Mouse (Mus musculus): ENCODE data around the gene Smyd1. TPM values are rescaled to one million over a fixed set of nuclear protein-coding genes. Genes with fewer than 3 reads are reported as not detected.
A peak's percentile ranks its signal among the peaks of the same experiment; 100 is the strongest.

Gene Smyd1
- total RNA-seq, 2 experiments from 2014 or later: 0.96 to 2.4 TPM

DNA sequence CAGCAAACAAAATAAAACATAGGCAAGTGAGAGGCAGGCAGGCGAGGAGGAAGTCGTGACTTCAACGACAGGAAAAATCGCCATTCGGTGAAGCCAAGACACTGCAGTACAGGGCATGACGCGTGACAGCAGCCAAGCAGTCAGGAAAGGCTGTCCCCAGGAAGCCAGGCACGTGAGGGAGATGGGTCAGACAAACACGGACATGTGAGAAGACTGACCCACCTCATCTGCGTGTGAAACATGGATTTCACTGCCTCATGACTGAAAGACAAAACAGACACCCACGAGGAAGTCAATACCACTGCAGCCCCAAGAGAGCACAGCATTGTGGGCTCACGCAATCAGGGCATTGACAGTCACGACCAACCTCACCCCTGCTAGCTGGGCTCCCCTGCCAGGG is 86.9 kb downstream of the Smyd1 start:
- intact Hi-C loops (cut with DNase I): no loop called here
- DNase-seq (ENCODE audit: low spot score in 2 of 2): no peak

DNA sequence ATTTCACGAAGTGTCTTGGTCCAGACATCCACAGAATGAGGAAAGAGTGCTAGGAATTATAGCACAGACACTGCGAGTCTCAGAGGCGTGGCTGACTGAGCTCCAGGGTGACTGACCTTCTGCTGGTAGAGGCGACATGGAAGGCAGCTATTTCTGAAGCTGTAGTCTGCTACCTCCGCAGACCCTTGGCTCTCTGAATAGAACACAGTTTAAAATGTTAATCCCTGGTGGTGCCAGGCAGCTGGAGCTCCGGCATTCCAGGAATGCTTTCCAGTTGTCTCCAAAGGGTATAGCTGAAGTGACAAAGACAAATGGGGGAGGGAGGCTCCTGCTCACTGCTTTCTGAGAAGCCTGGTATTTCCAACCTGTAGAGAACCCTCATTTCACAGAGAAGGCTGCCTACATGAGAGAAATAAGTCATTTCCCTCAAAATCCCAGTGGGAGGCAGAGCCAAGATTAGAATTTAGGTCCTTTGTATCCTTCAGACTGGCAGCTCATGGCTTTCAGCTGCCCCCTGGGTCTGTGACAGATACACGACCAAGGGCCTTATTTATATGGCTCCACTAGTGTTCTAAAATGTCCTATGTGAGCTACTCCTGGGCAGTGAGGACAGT is 94.8 kb downstream of the Smyd1 start:
- peak in 1 of 2 experiments; percentile 3 for DNase-seq (ENCODE audit: low spot score in 2 of 2)
- intact Hi-C loops (cut with DNase I): no loop called here

DNA sequence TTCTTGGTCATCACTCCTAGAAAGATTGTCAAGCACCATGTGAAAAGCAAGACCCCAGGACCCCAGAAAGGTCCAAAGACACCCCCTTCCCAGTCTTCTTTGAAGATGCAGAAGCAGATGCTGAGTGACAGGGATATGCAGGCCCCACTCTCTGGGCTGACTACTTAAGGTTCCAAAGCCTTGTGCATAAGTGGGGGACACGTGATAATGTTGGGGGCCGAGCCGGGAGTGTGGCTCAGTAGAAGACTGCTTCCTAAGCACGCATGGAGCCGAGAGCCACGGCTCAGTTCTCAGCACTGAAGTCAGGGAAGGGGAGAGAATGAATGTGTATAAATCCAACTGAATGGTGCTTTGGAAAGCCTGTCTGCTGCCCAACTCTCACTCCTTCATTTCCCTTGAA is 95.5 kb downstream of the Smyd1 start:
- no peak for DNase-seq (ENCODE audit: low spot score in 2 of 2)
- intact Hi-C loops (cut with DNase I): no loop called here

DNA sequence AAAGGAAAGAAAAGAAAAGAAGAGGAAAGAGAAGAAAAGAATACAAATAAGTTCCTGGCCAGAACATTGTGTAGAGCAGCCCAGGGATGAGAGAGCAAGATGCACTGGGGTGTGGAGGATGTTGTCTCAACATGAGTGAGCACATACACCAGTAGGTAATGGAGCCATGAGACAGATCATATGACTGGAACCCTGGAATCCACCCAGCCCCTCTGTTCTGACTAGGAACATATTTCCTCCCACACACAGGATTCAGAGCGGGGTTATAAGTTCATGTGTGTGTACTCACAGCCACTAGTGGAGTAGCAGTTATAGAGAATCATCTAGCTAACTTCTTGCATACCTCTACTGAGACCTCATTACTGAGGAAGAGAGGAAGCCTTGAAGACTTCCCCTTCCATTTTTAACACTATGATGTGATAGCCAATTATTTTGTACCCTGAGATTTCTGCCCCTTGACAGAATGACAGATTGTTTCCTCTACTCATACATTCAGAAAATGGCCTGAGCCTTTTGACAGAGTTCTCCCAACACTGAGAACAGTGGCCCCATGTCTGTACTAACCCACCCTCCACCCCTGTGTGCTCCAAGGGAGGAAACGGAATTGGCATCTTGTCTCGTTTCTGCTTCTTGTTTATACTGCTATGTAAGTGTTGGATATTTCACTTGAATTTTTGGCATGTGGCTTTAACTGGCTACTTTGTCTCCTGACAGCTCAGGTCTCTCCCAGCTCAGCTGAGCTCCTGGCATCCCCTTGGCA is 97.7 kb downstream of the Smyd1 start:
- intact Hi-C loops (cut with DNase I): no loop called here
- no peak for DNase-seq (ENCODE audit: low spot score in 2 of 2)

DNA sequence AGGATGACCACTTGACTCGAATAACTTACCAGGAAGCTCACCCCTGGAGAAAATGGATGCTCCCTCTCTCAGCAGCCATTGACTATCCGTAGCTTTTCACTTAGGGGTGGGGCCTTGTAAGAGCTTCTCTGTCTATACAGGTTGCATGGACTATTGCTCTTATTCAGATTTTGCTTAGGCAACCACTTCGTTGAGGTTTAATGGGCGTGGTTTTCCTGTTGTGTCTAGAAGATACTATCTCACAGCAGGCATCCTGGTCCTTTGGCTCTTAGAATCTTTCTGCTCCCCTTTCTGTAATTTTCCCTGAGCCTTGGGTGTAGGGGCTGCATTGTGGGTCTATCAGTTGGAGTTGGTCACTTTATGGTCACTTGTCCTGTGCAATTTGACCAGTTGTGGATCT is 100.5 kb downstream of the Smyd1 start:
- intact Hi-C loops (cut with DNase I): no loop called here
- no peak for DNase-seq (ENCODE audit: low spot score in 2 of 2)

DNA sequence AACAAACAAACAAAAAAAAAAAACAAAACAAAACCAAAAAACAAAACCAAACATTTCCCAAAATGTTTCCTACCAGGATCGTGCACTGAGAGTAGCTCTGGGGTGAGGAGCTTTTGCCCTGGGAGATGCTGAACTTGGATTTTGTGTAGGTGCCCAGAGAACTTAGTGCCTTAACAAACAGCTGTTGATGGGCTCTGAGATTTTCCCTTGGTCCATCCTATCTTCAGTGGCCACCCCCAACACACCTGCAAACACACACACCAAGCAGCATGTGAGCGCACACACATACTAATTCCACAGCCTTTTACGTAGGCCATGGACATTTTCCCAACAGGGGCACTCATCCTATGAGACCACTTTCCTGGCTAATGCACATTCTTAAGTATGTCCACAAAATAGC is 109.6 kb downstream of the Smyd1 start:
- DNase-seq (ENCODE audit: low spot score in 2 of 2): no peak
- intact Hi-C loops (cut with DNase I): no loop called here

DNA sequence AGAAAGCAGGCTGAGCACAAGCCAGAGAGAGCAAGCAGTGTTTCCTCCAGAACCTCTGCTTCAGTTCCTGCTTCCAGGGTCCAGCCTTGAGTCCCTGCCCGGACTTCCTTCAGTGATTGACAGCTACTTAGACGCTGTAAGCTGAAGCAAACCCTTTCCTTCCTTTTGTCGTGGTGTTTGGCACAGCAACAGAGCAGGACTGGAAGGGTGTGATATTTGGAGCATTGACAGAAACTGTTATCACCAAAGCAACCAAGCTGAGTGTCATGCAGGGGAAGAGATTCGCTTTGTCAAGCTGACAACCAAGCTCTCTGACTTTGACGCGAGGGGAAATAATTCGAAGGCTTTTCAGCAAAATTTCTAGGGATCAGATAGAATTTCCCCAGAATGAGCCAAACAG is 110.1 kb downstream of the Smyd1 start:
- DNase-seq (ENCODE audit: low spot score in 2 of 2): no peak
- intact Hi-C loops (cut with DNase I): no loop called here

DNA sequence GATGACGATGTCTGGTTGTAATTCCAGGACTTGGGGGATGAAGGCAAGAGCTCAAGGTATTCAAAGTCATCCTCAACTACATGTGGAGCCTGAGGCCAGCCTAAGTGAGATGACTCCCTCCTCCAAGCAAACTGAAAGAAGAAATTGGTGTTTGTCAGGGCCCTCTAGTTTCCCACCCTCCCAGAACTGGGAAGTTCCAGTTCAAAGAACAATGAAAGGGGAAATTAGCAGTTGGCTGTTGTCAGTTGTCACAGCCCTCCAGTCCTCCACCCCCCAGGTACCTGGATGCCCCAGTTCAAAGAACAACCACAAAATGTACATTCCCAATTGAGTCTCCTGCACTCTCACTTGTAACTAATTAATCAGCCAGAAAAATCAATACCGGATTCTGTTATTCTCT is 113.3 kb downstream of the Smyd1 start:
- no peak for DNase-seq (ENCODE audit: low spot score in 2 of 2)
- intact Hi-C loops (cut with DNase I): no loop called here

DNA sequence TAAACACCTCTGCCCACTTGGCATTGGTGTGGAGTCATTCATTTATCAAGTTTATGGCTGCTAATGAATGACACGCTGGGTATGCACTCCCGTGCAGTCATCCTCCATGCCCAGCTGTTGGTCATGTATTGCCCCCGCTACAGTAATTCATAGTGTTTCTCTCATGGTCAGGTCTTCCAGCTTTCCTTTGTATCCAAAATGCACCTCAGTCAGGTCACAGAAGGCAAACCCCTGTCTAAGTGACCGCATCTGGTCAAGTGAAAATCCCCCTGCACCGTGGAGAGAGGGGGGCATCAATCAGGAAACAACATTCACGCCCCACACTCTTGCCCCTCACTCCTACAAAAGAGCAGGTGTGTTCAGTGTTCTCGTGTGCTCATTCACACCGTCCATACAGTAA is 117.9 kb downstream of the Smyd1 start:
- intact Hi-C loops (cut with DNase I): no loop called here

DNA sequence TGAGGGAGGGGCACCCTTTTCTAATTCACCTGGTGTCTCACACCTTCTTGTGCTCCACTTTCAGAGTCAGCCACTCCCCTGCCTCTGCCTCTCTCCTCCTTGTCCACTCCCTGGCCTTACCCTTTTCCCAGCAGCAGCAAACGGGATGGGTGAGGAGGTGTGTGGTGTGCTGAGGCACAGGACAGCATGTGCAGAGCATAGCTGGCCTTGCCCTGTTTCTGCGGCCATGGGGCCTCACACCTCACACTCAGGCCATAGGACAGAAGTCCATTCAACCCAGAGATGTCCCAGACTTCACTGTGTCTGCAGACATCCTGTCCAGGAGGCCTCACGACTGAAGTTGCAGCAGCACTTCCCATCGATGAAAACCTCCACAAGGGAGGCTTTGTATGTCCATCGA is 118.4 kb downstream of the Smyd1 start:
- no peak for DNase-seq (ENCODE audit: low spot score in 2 of 2)
- intact Hi-C loops (cut with DNase I): no loop called here

More for the DNA sequence above, 117.9 kb downstream of the Smyd1 start:
- no peak for DNase-seq (ENCODE audit: low spot score in 2 of 2)

DNA sequence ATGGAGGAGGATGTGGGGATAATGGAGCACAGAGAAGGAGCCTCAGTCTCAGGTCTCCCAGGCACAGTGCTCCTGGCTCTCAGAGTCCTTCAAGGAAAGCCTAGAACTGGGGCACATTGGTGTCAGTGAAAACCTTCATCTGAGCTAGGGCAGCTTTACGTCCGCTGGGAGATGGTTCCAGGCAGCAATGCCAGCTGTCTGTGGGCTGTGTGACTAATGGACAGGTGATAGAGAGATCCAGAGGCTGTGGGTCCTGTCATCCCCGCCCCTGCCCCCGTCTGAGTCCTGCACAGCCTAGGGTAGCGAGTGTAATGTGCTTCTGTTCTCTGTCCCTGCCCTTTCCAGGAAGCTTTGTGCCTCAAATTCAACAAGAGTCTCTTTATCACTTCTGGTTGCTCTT is 120.1 kb downstream of the Smyd1 start:
- DNase-seq (ENCODE audit: low spot score in 2 of 2): no peak
- intact Hi-C loops (cut with DNase I): no loop called here

DNA sequence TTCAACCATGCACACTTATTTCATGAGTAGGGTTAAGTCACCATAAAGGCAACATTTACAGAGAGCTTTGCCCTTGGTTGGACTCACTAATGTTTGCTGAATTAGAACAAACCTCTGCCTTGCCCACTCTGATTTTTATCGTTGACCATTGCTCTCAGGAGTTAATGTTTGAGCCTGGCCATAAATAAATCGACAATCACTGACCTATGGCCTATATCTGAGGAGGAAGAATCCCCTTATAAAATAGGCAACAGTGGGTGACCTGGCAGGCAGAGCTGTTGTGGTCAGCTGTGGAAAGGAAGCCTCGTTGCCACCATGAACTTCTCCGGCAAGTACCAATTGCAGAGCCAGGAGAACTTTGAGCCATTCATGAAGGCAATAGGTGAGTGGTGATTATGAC is 122.4 kb downstream of the Smyd1 start, which contains the start of gene Fabp1:
TSS of gene Fabp1 (plus strand) at position 216 of the 400 bp plus-strand sequence.
- intact Hi-C loops (cut with DNase I): no loop called here
- no peak for DNase-seq (ENCODE audit: low spot score in 2 of 2)

DNA sequence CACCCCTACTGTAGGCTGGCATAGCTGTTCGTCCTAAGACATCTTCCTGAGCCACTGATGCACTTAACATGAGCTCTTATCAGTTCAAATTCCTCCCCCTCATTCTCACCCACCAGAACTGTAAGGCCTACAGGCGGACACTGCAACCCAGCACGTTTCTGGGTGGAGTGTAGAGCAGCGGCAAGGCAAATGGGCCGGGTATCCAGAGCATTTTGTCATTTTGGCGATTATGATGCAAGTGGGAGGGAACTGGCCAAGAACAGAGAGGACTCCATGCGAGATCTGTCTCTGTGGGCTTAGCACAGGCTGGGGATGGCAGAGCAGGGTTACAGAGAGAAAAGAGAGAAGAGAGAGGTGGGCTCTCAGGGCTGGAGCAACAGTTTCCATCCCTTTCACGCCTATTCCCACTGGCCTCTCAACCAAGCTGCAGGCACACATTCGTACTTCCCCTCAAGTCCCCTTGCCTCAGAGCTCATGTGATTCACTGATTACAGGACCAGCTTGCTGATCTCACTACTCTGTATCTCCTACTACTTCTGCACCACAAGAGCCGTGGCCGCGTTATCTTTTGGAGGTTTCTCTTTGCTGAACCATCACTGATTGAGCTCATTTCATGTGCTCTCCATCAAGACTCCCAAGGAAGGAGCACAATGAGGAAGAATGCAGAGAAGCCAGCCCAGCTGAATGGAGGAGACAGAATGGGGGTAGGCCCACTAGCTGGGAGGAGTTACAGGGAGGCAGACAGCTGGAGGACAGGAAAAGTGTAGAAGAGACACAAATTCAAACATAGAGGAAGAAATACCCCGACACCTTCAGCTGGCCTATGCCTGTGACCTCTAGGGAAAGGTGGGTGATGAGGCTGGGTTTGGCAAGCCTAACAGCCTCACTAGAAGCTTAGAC is 124.1 kb downstream of the Smyd1 start:
- DNase-seq (ENCODE audit: low spot score in 2 of 2): no peak
- intact Hi-C loops (cut with DNase I): no loop called here

DNA sequence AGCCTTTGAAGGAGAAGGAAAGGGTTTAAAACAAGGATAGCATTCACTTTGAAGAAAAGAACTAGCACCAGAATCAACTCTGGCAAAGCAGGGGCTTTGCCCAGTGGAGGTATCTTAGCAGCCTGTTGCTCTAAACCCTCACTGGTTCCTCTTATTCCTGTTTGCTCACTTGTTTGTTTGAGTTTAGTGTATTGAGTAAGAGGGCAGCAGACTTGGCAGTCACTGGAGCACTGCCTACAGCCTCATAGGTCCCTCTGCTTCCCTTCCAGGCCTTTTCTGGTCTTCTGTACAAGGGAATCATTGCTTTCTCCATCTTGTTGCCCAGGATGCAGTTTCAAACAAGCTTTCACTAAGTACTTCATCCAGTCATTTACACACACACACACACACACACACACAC is 125.9 kb downstream of the Smyd1 start:
- intact Hi-C loops (cut with DNase I): no loop called here
- DNase-seq (ENCODE audit: low spot score in 2 of 2): no peak

DNA sequence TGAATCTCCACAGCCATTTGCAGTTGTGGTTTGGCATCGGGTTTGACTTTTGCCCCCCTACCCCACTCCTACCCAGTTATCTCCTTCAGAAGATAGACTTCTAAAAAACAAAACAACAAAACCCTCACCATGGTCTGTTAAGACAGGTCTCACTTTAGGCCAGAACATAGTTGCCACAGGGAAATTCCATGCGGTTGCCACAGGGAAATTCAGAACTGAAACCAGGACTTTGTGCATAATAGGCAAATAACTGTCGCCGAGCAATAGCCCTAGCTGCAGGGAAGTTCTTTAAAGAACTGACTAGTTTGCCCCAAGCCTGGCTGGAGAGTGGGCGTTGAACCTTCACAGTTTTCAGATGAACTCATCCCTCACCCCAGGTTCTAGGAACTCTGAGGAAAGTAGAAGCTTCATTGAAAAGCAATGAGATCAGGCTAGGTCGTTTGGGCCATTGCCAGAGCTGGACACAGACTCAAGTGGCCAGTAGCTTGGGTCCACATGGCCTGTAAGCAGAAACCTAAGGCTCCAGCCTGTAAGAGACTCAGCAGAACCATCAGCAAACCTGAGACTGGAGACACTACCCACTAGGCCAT is 128.8 kb downstream of the Smyd1 start:
- intact Hi-C loops (cut with DNase I): no loop called here

DNA sequence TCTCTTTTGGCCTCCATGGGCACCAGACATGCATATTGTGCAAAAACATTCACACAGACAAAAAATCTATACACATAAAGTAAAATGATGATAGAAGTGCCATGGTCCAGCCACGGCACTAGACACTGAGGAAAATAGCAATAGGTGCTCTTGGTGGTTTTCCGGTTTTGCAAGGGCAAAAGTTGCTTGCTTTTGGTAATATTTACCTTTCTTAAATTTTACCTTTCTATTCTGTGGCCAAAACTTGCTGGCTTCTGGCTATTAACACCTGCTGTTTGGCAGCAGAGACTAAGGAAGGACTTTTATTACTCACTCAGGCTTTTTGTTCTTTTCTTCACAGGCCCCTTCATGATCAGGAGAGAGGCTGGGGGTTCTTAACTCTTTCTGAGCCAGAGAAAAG is 131.5 kb downstream of the Smyd1 start:
- intact Hi-C loops (cut with DNase I): no loop called here
- no peak for DNase-seq (ENCODE audit: low spot score in 2 of 2)

More for the DNA sequence above, 128.8 kb downstream of the Smyd1 start:
- DNase-seq (ENCODE audit: low spot score in 2 of 2): no peak

DNA sequence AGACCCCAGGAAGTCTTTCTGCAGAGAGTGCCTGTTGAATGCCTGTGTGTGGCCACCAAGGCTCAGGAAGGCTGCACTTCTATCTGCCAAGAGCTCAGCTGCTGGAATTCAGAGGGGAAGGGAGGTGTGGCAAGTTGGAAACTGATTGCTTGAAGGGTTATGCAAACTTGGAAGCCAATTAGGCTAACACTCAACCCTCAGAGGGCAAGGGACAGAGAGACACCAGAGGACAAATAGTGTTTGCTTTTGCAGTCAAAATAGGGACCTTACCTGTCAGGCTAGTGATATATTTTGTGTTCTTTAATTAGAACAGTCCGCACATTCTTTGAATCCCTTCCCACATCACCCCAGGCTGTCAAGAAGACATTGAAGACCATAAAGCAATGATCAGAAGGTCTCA is 132.5 kb downstream of the Smyd1 start:
- no peak for DNase-seq (ENCODE audit: low spot score in 2 of 2)
- intact Hi-C loops (cut with DNase I): no loop called here

DNA sequence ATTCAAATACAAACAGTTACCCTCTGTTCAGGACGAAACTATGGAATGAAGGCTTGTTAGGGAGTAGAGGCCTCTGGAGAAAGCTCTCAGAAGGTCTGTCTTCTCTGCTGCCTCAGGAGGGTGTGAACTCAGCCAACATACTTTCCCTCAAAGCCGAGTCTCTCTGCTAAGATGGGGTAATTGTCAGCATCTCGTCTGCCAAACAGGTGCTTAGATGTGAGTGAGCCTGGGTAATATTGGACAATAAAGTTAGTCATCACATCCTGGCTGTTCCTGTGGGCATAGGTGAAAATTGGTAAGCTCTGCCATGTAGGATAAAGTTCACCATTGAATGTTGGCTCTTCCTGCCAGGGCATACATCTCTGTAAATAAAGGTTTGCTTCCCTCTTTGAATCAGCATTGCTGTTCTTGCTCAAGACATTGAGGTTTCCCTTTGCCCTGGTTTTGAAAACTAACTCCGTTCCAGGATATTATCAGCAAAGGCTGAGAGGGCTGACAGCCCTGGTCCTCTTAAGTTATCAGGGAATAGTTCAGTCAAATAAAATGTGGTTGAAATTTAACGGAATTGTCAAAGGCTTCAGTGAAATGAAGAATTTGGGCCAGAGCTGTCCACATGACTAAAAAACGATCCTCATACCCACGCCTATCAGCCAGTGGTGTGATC is 137.0 kb downstream of the Smyd1 start:
- intact Hi-C loops (cut with DNase I): no loop called here
- DNase-seq (ENCODE audit: low spot score in 2 of 2): no peak

DNA sequence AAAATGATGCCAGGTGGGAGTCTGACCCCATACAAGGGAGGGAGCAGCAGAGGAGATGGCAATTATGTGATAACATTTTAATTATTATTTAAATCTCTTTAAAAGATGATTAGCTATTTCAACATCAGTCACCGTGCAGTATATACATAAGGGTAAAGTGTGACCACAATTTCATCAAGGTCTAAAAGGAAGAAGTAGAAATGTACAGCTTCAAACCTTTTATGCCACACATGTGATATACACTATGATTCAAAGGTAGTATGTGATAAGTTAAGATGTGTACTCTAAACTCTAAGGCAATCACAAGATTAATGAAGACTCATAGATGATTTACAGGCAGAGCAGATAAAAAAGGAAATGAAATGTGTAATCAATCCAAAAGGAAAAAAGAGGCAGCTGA is 141.4 kb downstream of the Smyd1 start:
- no peak for DNase-seq (ENCODE audit: low spot score in 2 of 2)

More for the DNA sequence above, 141.4 kb downstream of the Smyd1 start:
- intact Hi-C loops (cut with DNase I): no loop called here

All from left cerebral cortex, postnatal 25 days (tissue).